Mouse (Mus musculus) hematopoietic stem cell, adult 5-6 weeks (primary cell): ENCODE data around the gene Agmat. TPM values are rescaled to one million over a fixed set of nuclear protein-coding genes. Genes with fewer than 3 reads are reported as not detected.

Experiments used
- ATAC-seq, 2 experiments: fragments of 125-278 bp in 1 of 2; replicated peaks in 1 of 2; 2 replicates each; pipeline ENCODE4 v1.8.0; 2016 to 2017; ENCODE audit warnings: inconsistent platforms in 2 of 2, mild to moderate bottlenecking in 2 of 2, moderate number of reproducible peaks in 2 of 2, low read depth in 1 of 2, moderate TSS enrichment in 1 of 2; ENCODE audit not compliant: low FRiP score in 2 of 2, poor library complexity in 2 of 2, severe bottlenecking in 2 of 2, insufficient read depth in 1 of 2, low TSS enrichment in 1 of 2
- total RNA-seq: library from RNA; stranded (forward); fragments of 172-1452, 232-1000 nt; gene quantifications from 2 replicates; pipeline ENCODE4 v1.2.3, GENCODE M21; 2017

Gene Agmat
- total RNA-seq: not detected in 2 replicates

DNA sequence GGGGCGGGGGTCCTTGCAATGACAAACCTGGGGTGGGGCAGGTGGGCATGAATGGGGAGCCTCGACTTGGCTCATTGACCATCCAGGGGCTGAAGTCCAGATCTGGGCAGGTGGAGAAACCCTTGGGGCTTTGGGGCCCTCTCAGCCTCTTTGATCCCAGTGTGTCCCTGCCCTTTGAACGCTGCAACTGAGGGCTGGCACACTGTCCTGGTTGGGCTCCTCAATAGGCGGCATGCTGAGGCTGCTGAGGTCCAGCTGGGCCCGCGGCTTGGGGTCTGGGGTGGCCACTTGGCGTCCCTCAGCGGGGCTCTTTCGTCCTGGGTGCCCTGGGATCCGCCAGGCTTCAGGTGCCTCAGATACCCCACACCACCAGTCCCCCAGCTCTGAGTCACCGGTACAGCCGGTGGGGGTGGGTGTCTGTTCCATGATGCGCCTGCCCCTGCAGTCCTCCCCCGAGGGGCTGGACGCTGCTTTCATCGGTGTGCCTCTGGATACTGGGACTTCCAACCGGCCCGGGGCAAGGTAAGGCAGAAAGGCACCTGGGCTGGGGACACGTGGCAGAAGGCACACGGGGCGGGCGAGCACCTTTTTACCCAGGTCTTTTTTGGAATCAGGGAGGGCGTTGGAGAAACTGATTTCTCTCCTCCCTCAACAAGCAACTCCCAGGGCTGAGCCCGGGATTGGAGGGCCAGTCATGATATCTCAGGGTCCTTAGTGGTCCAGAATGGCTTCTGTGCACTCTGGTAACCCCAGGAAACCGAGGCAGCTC lies at the start of gene Agmat:
Gene Agmat, plus strand, starts transcription at position 95 of the 769 bp plus-strand sequence.
- no peak for ATAC-seq

DNA sequence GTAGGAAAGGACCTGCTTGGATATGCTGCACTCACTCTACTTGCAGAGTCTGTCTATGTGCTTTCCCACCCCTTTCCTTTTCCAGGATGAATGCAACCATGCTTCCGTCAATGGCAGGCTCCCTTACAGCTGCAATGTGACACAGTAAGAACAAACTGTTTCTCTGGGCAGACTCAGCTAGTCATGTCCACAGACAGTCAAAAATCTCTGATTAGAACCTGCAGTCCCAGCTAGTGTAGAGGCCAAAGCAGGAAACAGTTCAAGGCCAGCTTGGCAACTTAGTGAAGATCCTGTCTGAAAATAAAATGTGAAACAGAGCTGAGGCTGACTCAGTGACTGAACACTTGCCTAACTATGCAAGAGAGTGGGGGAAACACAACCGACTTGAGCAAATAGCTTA lies 41.8 kb upstream of the Agmat start:
- ATAC-seq: no peak

DNA sequence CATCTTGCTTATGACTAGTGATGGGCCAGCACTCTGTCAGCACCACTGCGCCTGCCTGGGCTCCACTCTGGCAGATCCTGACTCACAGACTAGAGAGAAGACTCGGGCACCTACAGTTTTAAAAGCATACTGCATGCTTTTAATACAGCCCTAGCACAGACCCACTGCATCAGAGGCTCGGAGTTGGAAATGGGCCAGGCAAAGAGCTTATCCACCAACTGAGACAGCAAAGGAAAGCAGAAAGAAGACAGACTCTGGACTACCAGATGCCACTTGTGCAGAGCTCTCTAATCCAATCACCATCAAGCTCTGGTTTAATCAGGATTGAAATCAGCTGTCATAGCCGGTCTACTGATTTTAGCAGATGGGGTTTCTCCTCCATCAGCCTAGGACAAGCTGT lies 41.1 kb upstream of the Agmat start:
- ATAC-seq: no peak

DNA sequence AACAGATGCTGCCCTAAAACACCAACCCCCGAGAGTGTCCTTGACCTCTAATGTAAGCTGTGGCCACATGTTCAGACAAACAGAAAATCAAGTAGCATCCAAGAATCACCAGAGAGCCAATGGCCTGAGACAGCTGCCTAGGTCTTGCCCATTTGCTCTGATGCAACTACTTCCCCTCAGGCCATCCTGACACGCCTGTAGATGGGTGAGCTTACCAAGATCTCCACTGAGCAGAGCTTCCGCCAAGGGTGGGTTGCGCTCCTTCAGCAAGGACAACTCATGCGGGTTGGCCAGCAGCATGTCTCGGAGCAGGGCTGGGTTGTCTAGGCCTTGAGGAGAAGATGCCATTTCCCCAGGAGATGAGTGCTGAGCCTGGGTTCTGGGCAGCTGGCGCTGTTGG lies 38.5 kb upstream of the Agmat start:
- no peak for ATAC-seq

DNA sequence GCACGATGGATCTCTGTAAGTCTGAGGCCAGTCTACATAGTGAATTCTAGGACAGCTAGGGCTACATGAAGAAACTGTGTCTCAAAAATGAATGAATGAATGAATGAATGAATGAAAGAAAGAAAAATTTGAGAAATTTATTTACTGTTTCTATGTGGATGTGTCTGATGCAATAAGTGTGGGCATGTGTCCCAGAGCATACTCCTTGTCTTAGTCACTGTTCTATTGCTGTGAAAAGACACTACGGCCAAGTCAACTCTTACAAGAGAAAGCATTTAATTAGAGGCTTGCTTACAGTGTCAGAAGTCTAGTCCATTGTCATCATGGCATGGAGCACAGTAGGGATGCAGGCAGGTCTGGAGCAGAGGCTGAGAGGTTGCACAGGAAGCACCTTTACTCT lies 37.5 kb upstream of the Agmat start:
- no peak for ATAC-seq

DNA sequence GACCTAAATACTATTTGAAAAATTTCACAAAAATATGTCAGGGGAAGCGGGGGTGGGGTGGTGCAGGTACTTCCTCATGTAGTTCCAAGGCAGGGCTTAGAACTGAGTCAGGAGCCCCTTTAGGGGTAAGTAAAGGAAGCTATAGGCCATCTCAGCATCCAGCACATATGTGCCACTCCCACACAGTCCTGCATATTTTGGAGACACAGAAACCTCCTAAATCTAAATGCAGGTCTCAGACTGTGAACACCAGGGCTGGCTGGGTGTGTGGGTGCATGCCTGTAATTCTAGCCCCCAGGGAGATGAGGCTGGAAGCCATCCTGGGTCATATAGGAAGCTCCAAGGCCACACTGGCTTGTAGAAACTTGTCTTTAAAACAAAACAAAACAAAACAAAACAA lies 35.2 kb upstream of the Agmat start:
- no peak for ATAC-seq

DNA sequence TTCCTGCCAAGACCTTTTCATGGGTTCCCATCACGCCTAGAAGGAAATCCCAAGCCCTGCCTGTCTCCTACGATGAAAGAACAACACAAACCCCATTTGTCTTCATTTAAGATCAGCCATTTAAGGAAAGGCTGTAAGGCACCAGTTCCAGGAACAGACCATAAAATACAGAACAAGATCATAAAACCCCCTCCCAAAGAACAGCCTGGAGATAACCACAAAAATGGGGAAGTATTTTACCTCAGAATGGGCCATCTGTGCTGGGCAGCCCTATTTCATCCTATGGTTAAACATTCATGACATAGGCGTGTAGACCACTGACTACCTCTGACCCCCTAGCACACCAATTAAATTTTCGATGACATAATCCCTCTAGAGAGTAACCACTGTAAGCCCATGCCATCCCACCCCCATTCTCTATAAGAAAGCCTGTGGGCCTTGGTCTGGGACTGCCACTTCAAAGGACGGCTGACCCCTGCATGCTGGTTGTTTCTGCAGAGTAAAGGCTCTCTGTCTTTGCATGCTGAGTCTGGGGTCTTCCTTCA lies 32.8 kb upstream of the Agmat start:
- ATAC-seq: peak; percentile 75 to 87

DNA sequence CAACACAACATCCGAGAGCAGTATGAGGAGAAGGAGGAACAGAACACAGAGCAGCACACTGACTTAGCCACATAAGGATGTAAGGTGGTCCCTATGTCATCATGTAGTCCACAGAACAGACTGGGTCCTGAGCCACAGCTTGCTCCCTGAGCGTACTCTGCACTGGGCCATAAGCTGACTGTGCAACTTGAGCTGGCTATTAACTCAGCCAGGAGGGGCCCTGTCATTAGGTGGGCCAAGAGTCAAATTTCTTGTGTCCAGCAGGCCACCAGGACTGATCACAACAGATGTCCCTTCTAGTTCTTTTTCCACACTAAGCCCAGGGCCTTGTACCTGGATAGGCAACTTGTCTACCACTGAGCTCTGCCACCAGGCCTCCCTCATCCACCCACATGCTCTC lies 31.4 kb upstream of the Agmat start:
- ATAC-seq: no peak

DNA sequence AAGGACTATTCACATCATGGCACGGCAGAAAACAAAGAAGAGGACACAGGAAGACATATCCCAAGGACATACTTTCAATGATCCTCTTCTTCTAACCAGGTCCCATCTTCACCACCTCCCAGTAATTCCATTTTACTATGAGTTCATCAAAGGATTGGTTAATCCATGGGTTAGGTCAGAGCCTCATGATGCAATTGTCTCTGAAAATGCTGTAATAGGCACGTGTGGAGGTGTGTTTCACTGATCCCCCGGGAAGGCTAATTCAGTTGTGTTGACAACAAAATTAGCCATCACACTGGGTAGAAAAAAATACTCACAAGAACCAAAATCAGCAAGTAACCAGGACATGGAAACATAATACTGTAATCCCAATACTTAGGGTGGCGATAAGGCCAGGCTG lies 28.8 kb upstream of the Agmat start:
- no peak for ATAC-seq

DNA sequence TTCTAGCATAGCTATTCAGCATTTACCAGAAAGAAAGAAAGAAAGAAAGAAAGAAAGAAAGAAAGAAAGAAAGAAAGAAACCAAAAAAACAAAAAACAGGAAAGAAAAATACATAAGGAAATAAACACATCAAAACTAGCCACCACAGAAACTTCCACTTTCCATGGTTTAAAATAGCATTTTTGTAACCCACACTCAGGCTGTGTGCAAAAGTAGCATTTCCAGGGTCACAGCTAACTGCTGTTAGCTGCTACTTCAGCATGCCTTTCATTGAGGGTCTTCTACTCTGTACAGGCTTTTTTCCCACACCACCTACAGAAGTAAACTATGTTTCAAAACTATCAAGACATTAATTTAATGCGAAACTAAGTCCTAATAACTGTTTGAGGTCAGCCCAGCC lies 27.2 kb upstream of the Agmat start:
- no peak for ATAC-seq

DNA sequence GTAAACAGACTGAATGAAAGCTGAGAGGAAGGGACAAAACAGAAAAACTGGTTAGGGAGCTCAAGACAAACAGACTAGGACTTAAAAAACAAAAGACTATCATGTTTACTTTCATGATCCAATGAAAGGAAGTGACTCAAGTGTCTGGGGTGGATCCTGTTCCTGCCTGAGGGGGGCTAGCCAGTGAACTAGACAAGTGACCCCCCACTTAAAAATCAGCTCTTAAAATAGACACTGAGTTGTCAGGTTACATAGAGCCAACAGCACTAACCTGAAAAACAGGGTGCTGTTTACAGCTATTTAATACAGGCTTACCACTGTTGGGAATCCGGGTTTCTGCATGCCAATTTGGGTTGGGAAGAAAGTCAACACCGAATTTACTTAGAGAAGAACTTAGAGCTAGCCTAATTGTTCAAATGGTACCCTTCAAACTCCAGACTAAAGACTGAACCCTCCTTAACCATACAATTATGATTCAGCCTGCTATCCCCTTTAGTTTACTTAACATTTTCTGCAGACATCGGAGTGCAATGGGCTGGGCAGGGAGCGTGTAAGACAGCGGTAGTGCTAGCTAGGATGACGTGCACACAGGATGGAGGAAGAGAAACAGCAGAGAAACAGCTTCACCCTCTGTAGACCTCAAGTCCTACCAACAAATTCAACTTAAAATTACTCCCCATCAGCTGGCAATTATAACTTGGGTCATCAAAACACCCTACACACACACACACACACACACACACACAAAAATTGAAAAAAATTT lies 25.5 kb upstream of the Agmat start:
- peak in 1 of 2 experiments; percentile 43; a peak in 1 of 4 replicates for ATAC-seq

DNA sequence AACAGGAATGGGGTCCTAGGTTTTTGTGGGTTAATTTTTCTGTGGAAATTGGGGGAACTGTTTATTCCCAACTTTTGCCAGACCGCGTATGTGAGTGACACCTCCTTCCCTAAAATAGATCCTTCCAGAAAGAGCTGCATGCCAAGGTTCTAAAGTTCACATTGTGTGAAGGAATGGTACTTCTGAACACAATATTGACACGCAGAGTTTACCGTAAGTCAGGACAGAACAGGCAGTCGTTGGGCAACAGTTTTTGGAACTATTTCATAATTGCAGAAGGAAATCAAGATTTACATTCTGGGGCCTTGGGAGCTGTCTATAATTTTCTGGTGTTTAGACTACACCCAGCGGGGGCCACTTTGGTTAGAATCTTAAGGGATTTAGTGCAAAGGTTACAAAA lies 24.5 kb upstream of the Agmat start:
- ATAC-seq: no peak

DNA sequence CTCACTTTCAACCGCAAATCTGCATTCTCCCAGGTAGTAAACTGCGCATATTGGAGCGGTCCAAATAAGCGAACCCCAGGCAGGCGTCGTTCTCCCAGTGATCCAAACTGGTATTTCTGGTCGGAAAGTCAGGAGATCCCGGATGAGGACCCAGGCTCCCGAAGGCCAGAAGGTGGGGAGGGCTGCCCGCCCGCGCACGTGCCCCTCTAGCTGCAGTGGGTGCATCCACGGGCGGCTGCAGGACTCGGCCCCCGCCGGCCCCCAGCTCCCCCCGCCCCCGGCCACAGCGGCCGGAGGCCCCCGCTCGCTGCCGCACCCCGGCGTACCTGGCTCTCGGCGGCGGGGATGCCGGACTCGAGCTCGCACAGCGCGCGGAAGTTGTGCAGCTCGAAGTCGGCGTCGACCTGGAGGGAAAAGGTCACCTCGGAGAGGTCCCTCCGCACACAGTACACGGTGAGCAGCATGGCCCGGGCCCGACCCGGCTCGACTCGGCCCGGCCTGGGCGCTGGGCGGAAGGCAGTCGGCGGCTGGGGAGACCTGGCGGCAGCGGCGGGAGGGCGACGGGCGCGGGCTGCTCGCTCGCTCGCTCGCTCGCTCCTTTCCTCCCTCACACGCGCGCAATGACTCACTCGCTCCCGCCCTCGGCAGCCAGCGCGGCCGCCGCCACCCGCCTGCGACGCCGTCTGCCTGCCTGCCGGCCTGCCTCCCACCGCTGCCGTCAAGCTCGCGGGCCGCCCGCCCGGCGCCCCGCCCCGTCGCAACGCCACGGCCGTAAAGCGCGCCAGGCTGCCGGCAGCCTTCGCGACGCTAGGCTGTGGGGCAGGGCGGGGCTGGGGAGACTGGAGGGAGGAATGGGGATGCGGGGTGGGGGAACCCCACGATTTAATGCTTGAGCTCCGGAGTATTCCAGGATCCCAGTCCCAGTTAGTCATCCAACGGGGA lies 23.5 kb upstream of the Agmat start, which contains the start of gene Ddi2:
Gene Ddi2, minus strand, starts transcription at position 689 of the 942 bp plus-strand sequence.
- peak; percentile 52 to 74 for ATAC-seq

DNA sequence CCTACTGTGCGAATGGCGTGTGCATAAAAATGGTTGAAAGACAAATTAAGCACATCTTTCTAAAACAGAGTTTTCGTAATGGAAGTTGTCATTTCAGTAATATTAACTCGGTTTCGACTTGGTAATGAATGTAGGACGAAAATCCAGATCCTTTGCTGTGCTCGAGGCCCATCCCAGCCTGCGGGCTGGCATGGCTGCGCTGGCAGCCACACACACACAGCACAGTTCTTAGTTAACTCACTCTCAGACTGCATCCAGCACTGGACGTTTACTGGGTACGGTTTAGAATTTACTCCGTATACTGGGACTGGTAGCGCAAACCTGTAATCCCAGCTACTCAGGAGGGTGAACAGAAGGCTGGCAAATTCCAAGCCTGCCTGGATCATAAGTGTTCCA lies 22.8 kb upstream of the Agmat start:
- no peak for ATAC-seq

DNA sequence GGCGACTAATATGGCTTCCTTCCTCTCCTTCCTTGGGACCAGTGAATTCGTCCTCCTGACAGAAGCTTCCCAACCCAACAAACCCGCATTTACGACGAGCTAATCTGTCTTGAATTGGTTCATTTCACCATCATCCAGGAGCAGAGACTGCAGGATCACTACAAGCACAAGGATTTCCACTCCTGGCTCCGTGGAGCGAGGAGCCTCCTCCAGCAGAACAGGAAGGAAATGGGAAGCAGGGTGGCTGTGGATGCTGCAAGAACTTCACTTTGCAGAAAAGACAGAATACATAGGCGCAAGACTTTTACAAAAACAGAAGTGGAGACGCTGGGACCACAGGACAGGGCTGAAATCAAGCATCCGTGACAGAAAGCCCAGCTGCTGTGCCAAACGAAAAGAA lies 21.9 kb upstream of the Agmat start:
- ATAC-seq: no peak

DNA sequence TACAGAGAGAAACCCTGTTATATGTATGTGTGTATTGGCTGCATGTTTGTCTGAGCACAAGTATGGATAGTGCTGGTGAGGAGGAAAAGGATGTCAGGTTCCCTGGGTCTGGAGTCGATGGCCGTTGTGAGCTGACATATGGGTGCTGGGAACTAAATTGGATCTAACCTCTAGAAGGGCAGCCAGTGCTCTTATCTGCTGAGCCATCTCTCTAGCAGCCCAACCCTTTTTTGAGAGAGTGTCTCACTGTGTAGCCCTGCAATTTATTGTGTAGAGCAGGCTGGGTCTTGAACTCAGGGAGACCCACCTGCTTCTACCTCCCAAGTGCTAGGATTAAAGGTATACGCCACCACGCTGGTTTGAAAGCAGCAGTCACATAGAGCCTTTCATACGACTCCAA lies 21.2 kb upstream of the Agmat start:
- no peak for ATAC-seq

DNA sequence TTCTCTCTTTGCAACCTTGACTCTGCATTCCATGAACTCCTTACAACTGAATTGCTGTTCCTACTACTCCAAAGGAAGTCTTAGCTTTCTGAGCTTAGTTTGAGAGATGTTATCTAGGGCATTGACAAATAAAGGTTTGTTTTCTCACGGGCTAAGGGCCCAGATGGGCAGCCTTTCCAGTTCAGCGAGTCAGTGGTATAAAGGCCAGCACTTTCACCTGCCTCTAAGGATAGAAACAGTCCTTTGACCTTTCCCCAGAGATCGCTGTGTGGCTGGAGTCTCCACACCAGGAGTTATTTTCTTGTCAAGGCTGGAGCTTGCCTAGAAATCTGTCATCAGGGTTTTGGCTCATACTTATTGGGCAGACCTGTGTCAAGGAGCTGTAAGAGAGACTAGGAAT lies 20.7 kb upstream of the Agmat start:
- no peak for ATAC-seq
